Mouse (Mus musculus): ENCODE results near the gene Rab3il1. TPM values are rescaled to one million over a fixed set of nuclear protein-coding genes. Genes with fewer than 3 reads are reported as not detected.

The Rab3il1 gene
- polyA plus RNA-seq, 1 experiment, result 90.9 TPM

DNA sequence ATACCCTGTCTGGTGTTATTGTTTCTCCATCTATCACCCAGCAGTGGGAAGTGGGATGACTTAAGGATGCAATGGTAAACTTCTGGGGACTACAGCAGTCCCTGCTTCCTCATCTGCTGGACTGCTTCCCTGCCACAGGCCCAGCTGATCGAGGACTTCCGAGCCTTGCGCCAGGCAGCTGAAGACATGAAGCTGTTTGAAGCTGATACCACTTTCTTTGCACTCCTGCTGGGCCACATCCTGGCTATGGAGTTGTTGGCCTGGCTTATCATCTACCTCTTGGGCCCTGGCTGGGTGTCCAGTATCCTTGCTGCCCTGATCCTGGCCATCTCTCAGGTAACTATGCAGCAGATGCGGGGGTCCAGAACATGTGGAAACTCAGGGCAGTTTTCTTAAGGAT is 51.2 kb downstream of the Rab3il1 start:
- Histone ChIP-seq H3K9me3 (ENCODE audit: control insufficient read depth, low read length) (no peaks in the 10 kb centered on the region), H3K4me3 (replicated peaks) (no peak overlapping the region), H3K36me3 (ENCODE audit: control insufficient read depth) (peaks cover 100% of the 10 kb centered on the region), H3K4me1 (ENCODE audit: control insufficient read depth) (peaks cover 30% of the 10 kb centered on the region), H3K27me3 (ENCODE audit: control insufficient read depth) (no peaks in the 10 kb centered on the region)
- TF ChIP-seq TAL1 (IDR thresholded peaks at IDR 0.05; ENCODE audit: low read length) (no peak), GATA1 (IDR thresholded peaks at IDR 0.05; ENCODE audit: low read length) (no peak)

DNA sequence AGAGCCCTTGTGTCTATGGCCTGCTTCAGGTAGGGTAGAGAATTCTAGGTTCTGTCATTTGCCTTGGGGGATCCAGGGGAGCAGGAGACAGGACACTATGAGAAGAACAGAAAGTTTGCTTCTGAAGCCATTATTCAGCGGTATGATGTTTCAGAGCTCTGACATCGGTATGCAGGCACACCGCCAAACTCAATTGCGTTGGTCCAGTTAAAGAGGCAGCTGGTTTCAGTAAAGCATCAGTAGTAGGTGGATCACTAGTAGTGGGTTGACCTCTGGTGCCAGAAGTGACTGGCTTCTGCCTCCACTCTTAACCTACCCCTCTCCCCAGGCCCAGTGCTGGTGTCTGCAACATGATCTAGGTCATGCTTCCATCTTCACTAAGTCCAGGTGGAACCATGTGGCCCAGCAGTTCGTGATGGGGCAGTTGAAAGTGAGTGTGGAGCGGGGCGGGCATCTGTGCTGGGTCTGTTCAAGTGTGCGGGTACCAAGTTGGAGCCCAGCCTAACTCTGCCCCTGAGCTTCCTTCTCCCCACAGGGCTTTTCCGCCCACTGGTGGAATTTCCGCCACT is 52.3 kb downstream of the Rab3il1 start:
- TF ChIP-seq GATA1 (IDR thresholded peaks at IDR 0.05; ENCODE audit: low read length) (no peak), TAL1 (IDR thresholded peaks at IDR 0.05; ENCODE audit: low read length) (no peak)
- Histone ChIP-seq H3K4me3 (replicated peaks) (no peak overlapping the region), H3K27me3 (ENCODE audit: control insufficient read depth) (no peaks in the 10 kb centered on the region), H3K4me1 (ENCODE audit: control insufficient read depth) (peaks cover 26% of the 10 kb centered on the region), H3K36me3 (ENCODE audit: control insufficient read depth) (peaks cover 100% of the 10 kb centered on the region), H3K9me3 (ENCODE audit: control insufficient read depth, low read length) (no peaks in the 10 kb centered on the region)

DNA sequence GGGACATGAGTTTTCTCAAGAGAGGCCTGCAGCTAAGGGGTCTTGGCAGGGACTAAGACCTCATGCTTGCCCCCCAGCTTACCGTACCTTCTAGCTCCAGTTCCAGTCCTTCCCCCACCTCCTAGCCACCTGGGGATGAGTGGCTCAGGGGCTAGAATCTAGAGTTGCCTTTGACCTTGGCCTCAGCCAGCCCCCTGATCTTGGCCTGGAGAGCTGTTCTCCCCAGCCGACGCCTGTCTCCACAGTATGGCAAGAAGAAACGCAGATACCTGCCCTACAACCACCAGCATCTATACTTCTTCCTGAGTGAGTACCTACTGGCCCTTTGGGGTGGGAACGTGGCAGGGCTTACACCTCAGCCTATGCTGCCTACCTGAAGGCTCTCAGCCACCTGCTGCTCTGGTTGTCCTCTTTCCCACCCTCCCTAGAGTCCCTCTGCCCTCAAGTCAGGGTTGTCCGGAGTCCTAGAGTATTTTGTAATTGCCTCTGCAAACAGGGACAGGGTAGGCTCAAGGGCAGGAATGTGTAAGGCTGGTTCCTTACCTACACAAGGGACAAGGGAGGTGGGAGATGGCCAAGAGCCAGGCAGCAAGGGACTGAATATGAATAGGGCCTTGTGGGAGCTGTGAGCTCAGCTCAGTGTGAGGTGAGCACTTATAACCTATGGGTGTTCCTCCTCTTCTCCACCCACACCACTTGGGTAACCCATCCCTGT is 53.0 kb downstream of the Rab3il1 start:
- Histone ChIP-seq H3K4me1 (ENCODE audit: control insufficient read depth) (peaks cover 26% of the 10 kb centered on the region), H3K9me3 (ENCODE audit: control insufficient read depth, low read length) (no peaks in the 10 kb centered on the region), H3K27me3 (ENCODE audit: control insufficient read depth) (no peaks in the 10 kb centered on the region), H3K4me3 (replicated peaks) (no peak overlapping the region), H3K36me3 (ENCODE audit: control insufficient read depth) (peaks cover 100% of the 10 kb centered on the region)
- TF ChIP-seq TAL1 (IDR thresholded peaks at IDR 0.05; ENCODE audit: low read length), result no peak
- no peak for TF ChIP-seq GATA1 (IDR thresholded peaks at IDR 0.05; ENCODE audit: low read length)

DNA sequence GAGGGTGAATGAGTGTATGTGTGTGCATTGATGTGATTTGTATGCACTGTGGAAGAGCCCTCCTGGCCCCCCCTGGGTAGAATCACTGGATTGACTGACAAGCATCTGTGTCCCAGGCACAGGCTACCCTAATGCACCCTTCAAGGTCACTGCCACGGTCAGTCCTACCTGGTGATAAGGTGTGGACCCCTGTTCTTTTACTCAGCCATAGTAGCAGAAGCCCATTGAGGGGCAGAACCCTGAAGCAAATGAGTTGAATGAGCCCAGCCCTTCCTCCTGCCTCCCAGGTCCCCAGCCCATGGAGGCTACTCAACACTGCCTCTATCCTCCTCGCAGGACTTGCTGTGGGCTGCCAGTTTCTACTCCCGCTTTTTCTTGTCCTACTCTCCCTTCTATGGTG is 53.8 kb downstream of the Rab3il1 start:
- no peak for TF ChIP-seq GATA1 (IDR thresholded peaks at IDR 0.05; ENCODE audit: low read length)
- TF ChIP-seq TAL1 (IDR thresholded peaks at IDR 0.05; ENCODE audit: low read length), result no peak
- no peaks in the 10 kb centered on the region for H3K9me3 ChIP-seq (ENCODE audit: control insufficient read depth, low read length)
- peaks cover 28% of the 10 kb centered on the region for H3K4me1 ChIP-seq (ENCODE audit: control insufficient read depth)
- H3K4me3 ChIP-seq (replicated peaks), result no peak overlapping the region
- peaks cover 100% of the 10 kb centered on the region for H3K36me3 ChIP-seq (ENCODE audit: control insufficient read depth)
- no peaks in the 10 kb centered on the region for H3K27me3 ChIP-seq (ENCODE audit: control insufficient read depth)

DNA sequence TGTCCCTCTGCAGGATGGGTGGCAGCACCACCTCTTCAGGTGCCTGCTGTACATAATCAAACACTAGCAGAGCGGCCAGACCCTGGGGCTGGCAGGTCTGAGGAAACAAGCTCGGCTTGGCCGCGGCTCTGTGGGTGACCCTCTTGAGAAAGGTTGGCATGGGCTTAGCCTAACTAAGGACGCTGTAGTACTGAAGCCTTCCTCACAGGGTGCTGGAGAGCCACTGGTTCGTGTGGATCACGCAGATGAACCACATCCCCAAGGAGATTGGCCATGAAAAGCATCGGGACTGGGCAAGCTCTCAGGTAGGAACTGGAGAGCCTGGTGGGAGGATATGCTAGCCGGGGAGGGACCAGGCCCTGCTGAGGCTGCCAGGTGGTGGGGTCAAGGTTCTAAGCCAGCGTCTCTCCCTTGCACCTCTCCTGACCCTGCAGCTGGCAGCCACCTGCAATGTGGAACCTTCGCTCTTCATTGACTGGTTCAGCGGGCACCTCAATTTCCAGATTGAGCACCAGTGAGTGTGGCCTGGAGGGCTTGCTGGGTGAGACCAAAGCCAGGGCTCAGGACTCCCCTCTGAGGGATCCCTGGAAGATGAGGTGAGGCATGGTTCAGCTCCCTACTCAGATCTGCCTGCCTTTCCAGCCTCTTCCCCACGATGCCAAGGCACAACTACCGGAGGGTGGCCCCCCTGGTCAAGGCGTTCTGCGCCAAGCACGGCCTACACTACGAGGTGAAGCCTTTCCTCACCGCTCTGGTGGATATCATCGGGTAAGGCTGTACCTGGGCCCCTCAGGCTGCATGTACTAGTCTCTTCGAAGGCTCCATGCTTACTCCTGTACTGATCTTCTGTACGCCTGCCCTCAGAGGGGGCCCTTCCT is 54.6 kb downstream of the Rab3il1 start:
- no peak for TF ChIP-seq TAL1 (IDR thresholded peaks at IDR 0.05; ENCODE audit: low read length)
- no peak for TF ChIP-seq GATA1 (IDR thresholded peaks at IDR 0.05; ENCODE audit: low read length)
- no peaks in the 10 kb centered on the region for H3K9me3 ChIP-seq (ENCODE audit: control insufficient read depth, low read length)
- no peaks in the 10 kb centered on the region for H3K27me3 ChIP-seq (ENCODE audit: control insufficient read depth)
- no peak overlapping the region for H3K4me3 ChIP-seq (replicated peaks)
- H3K4me1 ChIP-seq (ENCODE audit: control insufficient read depth), result peaks cover 32% of the 10 kb centered on the region
- peaks cover 99% of the 10 kb centered on the region for H3K36me3 ChIP-seq (ENCODE audit: control insufficient read depth)

DNA sequence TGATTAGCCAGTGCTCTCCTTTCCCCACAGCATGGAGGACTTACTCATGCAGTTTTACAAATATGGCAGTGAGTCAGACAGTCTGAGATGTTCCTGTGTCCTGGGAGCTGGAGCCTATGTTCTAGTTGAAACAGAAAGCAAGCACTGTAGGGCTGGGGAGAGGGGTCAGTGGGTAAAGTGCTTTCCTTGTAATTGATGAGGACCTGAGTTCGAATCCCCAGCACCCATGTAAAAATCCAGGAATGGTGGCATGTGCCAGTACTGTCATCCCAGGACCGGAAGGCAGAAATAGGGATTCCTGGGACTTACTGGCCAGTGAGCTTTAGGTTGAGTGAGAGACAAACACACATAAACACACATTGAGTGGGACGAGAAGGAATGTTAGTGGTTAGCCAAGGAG is 55.2 kb downstream of the Rab3il1 start:
- Histone ChIP-seq H3K36me3 (ENCODE audit: control insufficient read depth) (peaks cover 99% of the 10 kb centered on the region), H3K4me3 (replicated peaks) (no peak overlapping the region), H3K4me1 (ENCODE audit: control insufficient read depth) (peaks cover 39% of the 10 kb centered on the region), H3K27me3 (ENCODE audit: control insufficient read depth) (no peaks in the 10 kb centered on the region), H3K9me3 (ENCODE audit: control insufficient read depth, low read length) (no peaks in the 10 kb centered on the region)
- TF ChIP-seq GATA1 (IDR thresholded peaks at IDR 0.05; ENCODE audit: low read length) (no peak), TAL1 (IDR thresholded peaks at IDR 0.05; ENCODE audit: low read length) (no peak)

DNA sequence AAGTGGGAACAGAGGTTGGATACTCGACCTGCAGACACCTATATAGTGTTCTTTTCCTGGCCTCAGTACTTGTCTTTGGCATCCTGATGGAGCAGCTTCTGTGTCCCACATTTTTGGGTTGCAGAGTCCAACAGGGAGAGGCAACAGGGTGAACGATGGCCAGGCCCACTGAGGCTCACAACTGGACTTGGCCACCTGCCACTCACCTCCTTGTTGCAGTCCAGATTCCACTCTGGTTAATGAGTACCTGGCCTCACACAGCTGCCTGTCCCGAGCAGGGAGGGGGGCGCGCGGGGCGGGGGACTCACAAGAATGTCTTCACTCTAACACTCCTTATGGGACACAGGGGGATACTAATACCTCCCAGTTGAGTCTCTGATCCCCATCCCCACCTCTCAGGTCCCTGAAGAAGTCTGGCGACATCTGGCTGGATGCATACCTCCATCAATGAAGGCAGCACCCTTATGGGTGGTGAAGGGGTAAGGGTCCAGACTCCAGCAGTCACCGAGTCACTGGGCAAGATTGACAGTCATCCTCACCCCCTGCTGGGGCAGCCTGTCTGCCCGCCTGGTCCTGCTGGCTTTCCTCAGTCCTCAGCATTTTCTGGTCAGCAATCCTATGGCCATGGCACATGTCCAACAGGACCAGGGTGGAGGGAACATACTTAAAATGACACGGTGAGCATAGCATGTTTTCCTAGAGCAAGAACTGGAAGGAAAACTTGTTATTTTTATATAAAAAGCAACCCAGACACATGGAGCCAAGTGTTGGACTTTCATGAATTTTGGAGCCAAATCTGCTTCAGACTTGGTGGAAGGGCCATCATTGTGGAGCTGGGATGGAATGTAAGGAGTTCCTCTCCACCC is 56.2 kb downstream of the Rab3il1 start:
- Histone ChIP-seq H3K4me3 (replicated peaks) (no peak overlapping the region), H3K9me3 (ENCODE audit: control insufficient read depth, low read length) (no peaks in the 10 kb centered on the region), H3K27me3 (ENCODE audit: control insufficient read depth) (no peaks in the 10 kb centered on the region), H3K4me1 (ENCODE audit: control insufficient read depth) (peaks cover 47% of the 10 kb centered on the region), H3K36me3 (ENCODE audit: control insufficient read depth) (peaks cover 99% of the 10 kb centered on the region)
- no peak for TF ChIP-seq GATA1 (IDR thresholded peaks at IDR 0.05; ENCODE audit: low read length)
- no peak for TF ChIP-seq TAL1 (IDR thresholded peaks at IDR 0.05; ENCODE audit: low read length)

DNA sequence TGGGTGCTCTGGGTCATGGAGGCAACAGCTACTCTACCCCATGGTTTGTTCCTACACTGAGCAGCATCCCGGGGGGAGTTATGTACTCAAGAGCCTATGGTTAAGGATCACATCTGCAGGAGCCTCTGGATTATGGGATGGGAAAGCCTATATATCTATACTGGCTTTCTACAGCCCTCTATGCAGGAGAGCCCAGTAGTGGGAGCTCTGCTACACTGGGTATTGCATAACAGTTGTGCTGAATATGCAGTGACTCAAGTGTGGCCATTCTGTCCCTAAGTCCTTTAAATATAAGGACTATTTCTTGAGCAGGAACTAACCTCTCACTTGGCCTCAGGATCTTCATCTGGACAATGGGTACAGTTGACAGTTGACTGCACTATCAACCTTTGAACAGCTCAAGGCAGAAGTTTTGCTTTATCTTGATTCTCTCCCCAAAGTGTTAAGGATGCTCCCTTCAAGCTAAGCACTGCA is 56.9 kb downstream of the Rab3il1 start:
- TF ChIP-seq GATA1 (IDR thresholded peaks at IDR 0.05; ENCODE audit: low read length), result no peak
- TF ChIP-seq TAL1 (IDR thresholded peaks at IDR 0.05; ENCODE audit: low read length), result no peak
- peaks cover 99% of the 10 kb centered on the region for H3K36me3 ChIP-seq (ENCODE audit: control insufficient read depth)
- no peaks in the 10 kb centered on the region for H3K27me3 ChIP-seq (ENCODE audit: control insufficient read depth)
- H3K4me3 ChIP-seq (replicated peaks), result no peak overlapping the region
- H3K9me3 ChIP-seq (ENCODE audit: control insufficient read depth, low read length), result no peaks in the 10 kb centered on the region
- H3K4me1 ChIP-seq (ENCODE audit: control insufficient read depth), result peaks cover 51% of the 10 kb centered on the region

All from erythroblast, embryonic 14.5 days (primary cell).